Comparison of ENCODE assay signal across 11 mouse cellular contexts in the genomic region with DNA sequence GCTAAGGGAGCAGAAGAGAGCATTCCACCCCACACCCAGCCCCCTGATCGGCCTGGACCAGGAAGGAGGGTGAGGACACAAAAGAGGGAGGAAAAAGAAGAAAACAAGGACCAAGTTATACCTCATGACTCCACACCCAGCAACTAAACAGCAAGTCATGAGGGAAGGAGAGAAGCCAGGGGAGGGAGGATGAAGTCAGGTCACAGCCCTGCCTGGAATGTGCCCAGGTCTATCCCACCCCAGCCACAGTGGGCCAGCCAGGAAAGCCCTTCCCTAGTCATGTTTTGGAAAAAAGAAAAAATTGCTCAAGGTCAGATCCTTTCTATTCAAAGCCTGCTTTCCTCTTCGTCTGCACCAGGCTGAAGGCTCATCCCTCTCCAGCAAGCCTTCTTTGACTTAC. TPM values are rescaled to one million over a fixed set of nuclear protein-coding genes. Genes with fewer than 3 reads are reported as not detected.
DNase-seq lines count a peak whose midpoint lies in the region; ATAC-seq lines count a peak whose summit lies in the region.
"Had no signal": no experiment of that assay in that cellular context is flagged by ENCODE, and none has a peak within 500 bp of the region (broad histone marks: within the 10 kb centered on the region; RNA-seq: fewer than 3 reads in every experiment).

No protein-coding gene starts in this region.

- peak overlapping the region; percentile 87 for H3K4me2 ChIP-seq in hindbrain, embryonic 12.5 days (replicated peaks)
- H3K4me2 ChIP-seq in limb, embryonic 13.5 days (replicated peaks), result peak overlapping the region; percentile 87
- H3K4me2 ChIP-seq: liver, embryonic 11.5 days had no signal

- no peaks in the 10 kb centered on the region for H3K36me3 ChIP-seq in hindbrain, embryonic 12.5 days
- no peaks in the 10 kb centered on the region for H3K36me3 ChIP-seq in hindbrain, embryonic 10.5 days
- 0 out of 2 replicates have a peak, but pooled peaks cover 5% of the 10 kb centered on the region for H3K36me3 ChIP-seq in limb, embryonic 13.5 days

- DNase-seq in hindbrain, embryonic 10.5 days (ENCODE audit: low spot score), result no peak
- peak; percentile 45 for DNase-seq in ZHBTc4 (ENCODE audit: low read depth, low spot score)
- DNase-seq in heart, adult 18-20 months, result peak; percentile 63 to 64
- no peak for DNase-seq in T-cell, adult 2 months (ENCODE audit: low spot score)
- no peak for DNase-seq in right cerebral cortex, postnatal 14 days
- no peak for DNase-seq in spleen, adult 18-20 months

- peaks cover 18% of the 10 kb centered on the region; the same call in 1 of the 2 replicates for H3K27me3 ChIP-seq in hindbrain, embryonic 12.5 days
- H3K27me3 ChIP-seq in hindbrain, embryonic 10.5 days (ENCODE audit: insufficient read depth, poor library complexity, severe bottlenecking), result peaks cover 61% of the 10 kb centered on the region
- no peaks in the 10 kb centered on the region for H3K27me3 ChIP-seq in limb, embryonic 13.5 days

- H3K4me1 ChIP-seq in hindbrain, embryonic 12.5 days, result peaks cover 27% of the 10 kb centered on the region
- H3K4me1 ChIP-seq in hindbrain, embryonic 10.5 days (replicated peaks), result peaks cover 18% of the 10 kb centered on the region
- H3K4me1 ChIP-seq in limb, embryonic 13.5 days, result peaks cover 61% of the 10 kb centered on the region

- ATAC-seq in hindbrain, embryonic 12.5 days (ENCODE audit: low FRiP score), result no peak
- no peak for ATAC-seq in limb, embryonic 13.5 days (ENCODE audit: low FRiP score, low read depth)

- no peaks in the 10 kb centered on the region for H3K9me3 ChIP-seq in hindbrain, embryonic 12.5 days (replicated peaks)
- H3K9me3 ChIP-seq in hindbrain, embryonic 10.5 days, result no peaks in the 10 kb centered on the region
- H3K9me3 ChIP-seq in limb, embryonic 13.5 days, result no peaks in the 10 kb centered on the region

- 78% methylated on average over 2 of the region's 2 CpGs for WGBS in hindbrain, embryonic 12.5 days
- 89% methylated on average over 2 of the region's 2 CpGs for WGBS in hindbrain, embryonic 10.5 days
- WGBS in limb, embryonic 13.5 days, result 86% methylated on average over 2 of the region's 2 CpGs

- H3K27ac ChIP-seq in hindbrain, embryonic 12.5 days, result no peak overlapping the region
- no peak overlapping the region for H3K27ac ChIP-seq in hindbrain, embryonic 10.5 days
- no peak overlapping the region for H3K27ac ChIP-seq in limb, embryonic 13.5 days

- no peak overlapping the region for H3K4me3 ChIP-seq in hindbrain, embryonic 12.5 days
- no peak overlapping the region for H3K4me3 ChIP-seq in hindbrain, embryonic 10.5 days
- H3K4me3 ChIP-seq in limb, embryonic 13.5 days, result peak overlapping the region; percentile 86

- 0 out of 2 replicates have a peak overlapping the region, but pooled peaks have one; percentile 8 for H3K9ac ChIP-seq in hindbrain, embryonic 12.5 days
- H3K9ac ChIP-seq in limb, embryonic 13.5 days, result peak overlapping the region; percentile 43

RNA-seq across cellular contexts. Expression of a gene that starts 1.9 kb away (rescaled TPM):
- 10.6 and 12.1 TPM in 2 replicates for polyA plus RNA-seq in hindbrain, embryonic 12.5 days (2016; fragmentation: Nextera tagmentation; extraction: Ambion mirVana)
- polyA plus RNA-seq in hindbrain, embryonic 10.5 days (2016; fragmentation: Nextera tagmentation; extraction: Ambion mirVana), result 3.9 and 5.8 TPM in 2 replicates
- total RNA-seq in heart, adult 18-20 months (2021), result 10 to 100 TPM; 56.3 to 75.5 TPM
- 16.7 and 17.2 TPM in 2 replicates for polyA plus RNA-seq in limb, embryonic 13.5 days (2015; fragmentation: Nextera tagmentation; extraction: Ambion mirVana)

RNA-seq across cellular contexts. Expression of a gene that starts 39.3 kb away (rescaled TPM):
- 6.8 and 10.0 TPM in 2 replicates for polyA plus RNA-seq in hindbrain, embryonic 12.5 days (2016; fragmentation: Nextera tagmentation; extraction: Ambion mirVana)
- 8.0 and 9.4 TPM in 2 replicates for polyA plus RNA-seq in hindbrain, embryonic 10.5 days (2016; fragmentation: Nextera tagmentation; extraction: Ambion mirVana)
- 1 to 10 TPM; 2.8 to 5.7 TPM for total RNA-seq in heart, adult 18-20 months (2021)
- polyA plus RNA-seq in limb, embryonic 13.5 days (2015; fragmentation: Nextera tagmentation; extraction: Ambion mirVana), result 8.9 and 10.1 TPM in 2 replicates

RNA-seq across cellular contexts. Expression of a gene that starts 51.2 kb away (rescaled TPM):
- not detected in 2 replicates for polyA plus RNA-seq in hindbrain, embryonic 12.5 days (2016; fragmentation: Nextera tagmentation; extraction: Ambion mirVana)
- polyA plus RNA-seq in hindbrain, embryonic 10.5 days (2016; fragmentation: Nextera tagmentation; extraction: Ambion mirVana), result not detected in 2 replicates
- not detected for total RNA-seq in heart, adult 18-20 months (2021)
- polyA plus RNA-seq in limb, embryonic 13.5 days (2015; fragmentation: Nextera tagmentation; extraction: Ambion mirVana), result not detected in 2 replicates
- total RNA-seq: adrenal gland, postnatal 4 days; CH12.LX had no signal
- polyA plus RNA-seq: liver, embryonic 11.5 days had no signal

RNA-seq across cellular contexts. Expression of a gene that starts 59.3 kb away (rescaled TPM):
- 59.5 and 59.8 TPM in 2 replicates for polyA plus RNA-seq in hindbrain, embryonic 12.5 days (2016; fragmentation: Nextera tagmentation; extraction: Ambion mirVana)
- polyA plus RNA-seq in hindbrain, embryonic 10.5 days (2016; fragmentation: Nextera tagmentation; extraction: Ambion mirVana), result 69.3 and 82.0 TPM in 2 replicates
- total RNA-seq in heart, adult 18-20 months (2021), result 10 to 100 TPM; 11.5 to 13.1 TPM
- 64.2 and 66.1 TPM in 2 replicates for polyA plus RNA-seq in limb, embryonic 13.5 days (2015; fragmentation: Nextera tagmentation; extraction: Ambion mirVana)

Comparison
In these comparisons a context has a peak if more than half of its experiments do, and no peak if none do; other contexts are left out.
1. DNase-seq: peak in ZHBTc4 (single experiment) and heart, adult 18-20 months (2 of 2); none in hindbrain, embryonic 10.5 days (single experiment), T-cell, adult 2 months (single experiment), right cerebral cortex, postnatal 14 days (single experiment) and spleen, adult 18-20 months (0 of 2).